Mouse (Mus musculus) testis, adult 2 months (tissue): ENCODE measurements around the gene Slc2a5. TPM values are rescaled to one million over a fixed set of nuclear protein-coding genes. Genes with fewer than 3 reads are reported as not detected.
A peak's percentile ranks its signal among the peaks of the same experiment; 100 is the strongest.

Experiments used
- H3K27ac ChIP-seq: fragments of 200-500 bp; 2 replicates; pipeline ENCODE4 v1.5.1; 2012; ENCODE audit warnings: low read depth, low read length; ENCODE audit not compliant: control insufficient read depth, insufficient read depth
- H3K27me3 ChIP-seq: fragments of 200-500 bp; 2 replicates; pipeline ENCODE4 v1.6.1; 2012; ENCODE audit warnings: mild to moderate bottlenecking, low read length, moderate library complexity; ENCODE audit not compliant: control insufficient read depth, insufficient read depth
- H3K36me3 ChIP-seq: fragments of 200-500 bp; 2 replicates; pipeline ENCODE4 v1.6.1; 2012; ENCODE audit warnings: mild to moderate bottlenecking, low read length; ENCODE audit not compliant: control insufficient read depth, insufficient read depth
- H3K4me1 ChIP-seq: fragments of 200-500 bp; 2 replicates; pipeline ENCODE4 v1.6.1; 2012; ENCODE audit warnings: low read length; ENCODE audit not compliant: control insufficient read depth, insufficient read depth
- H3K4me3 ChIP-seq: fragments of 200-500 bp; 2 replicates; pipeline ENCODE4 v1.5.1; 2012; ENCODE audit warnings: low read depth, mild to moderate bottlenecking, low read length, moderate library complexity, mixed read lengths; ENCODE audit not compliant: control insufficient read depth
- CTCF ChIP-seq: fragments of 200-500 bp; IDR thresholded peaks from 2 replicates; pipeline ENCODE4 v1.5.1; 2012; ENCODE audit warnings: low read depth, mild to moderate bottlenecking, inconsistent platforms, low read length, moderate library complexity; ENCODE audit not compliant: control insufficient read depth, insufficient read depth, insufficient replicate concordance
- POLR2A ChIP-seq: fragments of 200-500 bp; IDR thresholded peaks from 2 replicates; pipeline ENCODE4 v1.6.1; 2012; ENCODE audit warnings: low read depth, mild to moderate bottlenecking, inconsistent platforms, low read length, moderate library complexity; ENCODE audit not compliant: control insufficient read depth
- polyA plus RNA-seq: library from polyadenylated mRNA; depleted of rRNA; stranded (reverse); fragments of >200 nt; gene quantifications from 2 replicates; pipeline ENCODE4 v1.2.3, GENCODE M21; 2012

Slc2a5 gene
- polyA plus RNA-seq, 1 experiment: 736 TPM

DNA sequence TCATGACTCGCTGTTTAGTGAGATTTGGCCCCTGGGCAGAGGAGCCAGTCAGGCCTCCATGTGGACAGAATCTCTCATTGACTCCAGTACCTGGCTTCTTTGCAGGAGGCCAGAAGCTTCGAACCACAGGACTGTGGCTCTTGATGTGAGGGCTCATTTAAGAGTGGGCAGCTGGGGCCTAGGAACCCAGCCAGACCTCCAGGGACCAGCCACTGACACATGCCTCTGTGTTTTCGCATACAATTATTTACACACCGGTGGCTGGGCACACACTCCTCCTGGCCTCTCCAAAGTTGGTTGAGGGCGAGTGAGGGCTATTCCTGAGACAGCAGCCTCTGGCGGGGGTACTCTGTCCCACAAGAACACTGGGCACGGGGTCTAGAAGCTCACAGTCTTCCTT is 21.3 kb downstream of the Slc2a5 start:
- H3K36me3 ChIP-seq: peaks cover 2% of the 10 kb centered on the region
- H3K4me3 ChIP-seq: no peak overlapping the region
- TF ChIP-seq CTCF: no peak
- no peak for TF ChIP-seq POLR2A
- no peak overlapping the region for H3K27ac ChIP-seq
- peaks cover 3% of the 10 kb centered on the region for H3K4me1 ChIP-seq
- no peaks in the 10 kb centered on the region for H3K27me3 ChIP-seq

DNA sequence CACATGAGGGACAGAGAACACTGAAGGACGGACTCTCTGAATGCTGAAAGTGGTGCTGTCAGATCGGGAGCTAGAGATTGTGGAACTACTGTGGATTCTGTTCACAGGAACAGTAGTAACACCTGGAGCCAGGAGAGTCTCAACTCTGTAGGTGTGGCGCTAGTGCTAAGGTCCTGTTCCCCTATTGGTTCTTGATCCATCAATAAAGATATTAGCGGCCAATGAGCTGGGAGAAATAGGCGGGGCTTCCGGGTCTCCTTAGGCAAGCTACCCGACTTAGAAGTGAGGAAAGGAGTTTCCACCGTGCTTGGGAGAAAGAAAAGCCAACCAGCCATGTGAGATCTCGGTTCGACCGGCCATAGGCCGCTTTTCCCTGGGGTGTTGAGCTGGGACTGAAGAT is 25.2 kb downstream of the Slc2a5 start:
- no peak overlapping the region for H3K27ac ChIP-seq
- TF ChIP-seq CTCF (no peak), POLR2A (no peak)
- peak overlapping the region; percentile 39 for H3K4me3 ChIP-seq

DNA sequence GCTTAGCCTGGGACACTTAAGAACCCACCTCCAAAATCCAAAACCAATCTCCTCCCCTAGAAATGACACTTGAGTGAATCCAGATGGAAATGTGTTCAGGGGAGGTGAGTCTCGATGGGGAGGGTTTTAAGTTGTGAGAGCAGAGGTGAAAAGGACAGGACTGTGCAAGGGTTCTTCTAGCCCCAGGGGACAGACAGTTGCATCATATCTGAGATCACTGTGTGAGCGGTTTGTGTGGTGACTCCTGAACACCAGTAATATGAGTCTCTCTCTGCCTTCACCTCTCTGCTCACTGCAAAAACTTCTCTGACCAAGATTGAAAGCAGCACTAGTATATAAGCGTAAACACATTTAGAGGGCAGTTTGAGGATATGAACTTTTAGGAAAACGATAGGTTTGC is 27.2 kb downstream of the Slc2a5 start:
- no peak overlapping the region for H3K4me3 ChIP-seq
- H3K27ac ChIP-seq: no peak overlapping the region
- H3K36me3 ChIP-seq: peaks cover 2% of the 10 kb centered on the region; the same call in 1 of the 2 replicates
- 0 out of 2 replicates have a peak, but pooled peaks cover 4% of the 10 kb centered on the region for H3K4me1 ChIP-seq
- no peaks in the 10 kb centered on the region for H3K27me3 ChIP-seq
- TF ChIP-seq CTCF (no peak), POLR2A (no peak)

More for the DNA sequence above, 25.2 kb downstream of the Slc2a5 start:
- no peaks in the 10 kb centered on the region for H3K27me3 ChIP-seq
- H3K4me1 ChIP-seq: 0 out of 2 replicates have a peak, but pooled peaks cover 4% of the 10 kb centered on the region
- H3K36me3 ChIP-seq: peaks cover 2% of the 10 kb centered on the region; the same call in 1 of the 2 replicates

DNA sequence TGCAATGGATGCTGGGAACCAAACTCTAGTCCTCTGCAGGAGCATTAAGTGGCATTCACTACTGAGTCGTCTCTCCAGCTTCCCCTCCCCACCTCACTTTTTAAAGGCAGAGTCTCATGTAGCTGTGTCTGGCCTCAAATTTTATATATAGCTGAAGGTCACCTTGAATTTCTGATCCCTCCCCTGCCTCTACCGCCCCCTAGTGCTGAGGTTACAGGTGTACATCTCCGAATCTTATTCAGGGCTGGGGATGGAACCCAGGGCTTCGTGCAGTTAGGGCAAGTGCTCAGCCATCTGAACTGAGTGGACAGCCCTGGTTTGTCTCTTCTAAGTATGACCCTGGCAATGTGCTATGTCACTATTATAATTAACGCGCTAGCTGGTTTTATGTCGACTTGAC is 32.0 kb downstream of the Slc2a5 start:
- H3K4me1 ChIP-seq: 0 out of 2 replicates have a peak, but pooled peaks cover 4% of the 10 kb centered on the region
- H3K27ac ChIP-seq: no peak overlapping the region
- H3K36me3 ChIP-seq: no peaks in the 10 kb centered on the region
- H3K27me3 ChIP-seq: no peaks in the 10 kb centered on the region
- TF ChIP-seq CTCF (peak; percentile 22; the same call in 1 of the 2 replicates), POLR2A (no peak)
- no peak overlapping the region for H3K4me3 ChIP-seq

DNA sequence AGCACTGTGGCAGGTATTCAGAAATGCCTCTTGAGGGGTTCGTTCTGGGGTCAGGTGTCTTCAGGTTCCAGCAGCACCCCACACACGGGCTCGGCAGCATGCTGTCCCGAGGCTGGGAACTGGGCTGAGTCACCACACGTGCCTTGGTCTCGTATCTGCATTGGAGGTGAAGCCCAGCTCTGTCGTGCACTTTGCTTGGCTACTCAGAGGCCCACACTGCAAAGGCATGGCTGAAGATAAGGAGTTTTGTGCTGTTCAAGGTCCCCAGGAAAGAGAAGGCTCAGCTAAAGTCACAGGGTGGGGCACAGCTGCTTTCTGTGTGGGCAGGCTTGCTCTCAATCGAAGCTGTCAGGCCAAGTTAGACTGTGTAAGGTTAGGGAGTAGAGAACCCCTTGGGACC is 33.4 kb downstream of the Slc2a5 start:
- no peak for TF ChIP-seq CTCF
- no peak for TF ChIP-seq POLR2A
- Histone ChIP-seq H3K27me3 (no peaks in the 10 kb centered on the region), H3K36me3 (no peaks in the 10 kb centered on the region), H3K27ac (no peak overlapping the region), H3K4me3 (no peak overlapping the region), H3K4me1 (peaks cover 2% of the 10 kb centered on the region; the same call in 1 of the 2 replicates)

DNA sequence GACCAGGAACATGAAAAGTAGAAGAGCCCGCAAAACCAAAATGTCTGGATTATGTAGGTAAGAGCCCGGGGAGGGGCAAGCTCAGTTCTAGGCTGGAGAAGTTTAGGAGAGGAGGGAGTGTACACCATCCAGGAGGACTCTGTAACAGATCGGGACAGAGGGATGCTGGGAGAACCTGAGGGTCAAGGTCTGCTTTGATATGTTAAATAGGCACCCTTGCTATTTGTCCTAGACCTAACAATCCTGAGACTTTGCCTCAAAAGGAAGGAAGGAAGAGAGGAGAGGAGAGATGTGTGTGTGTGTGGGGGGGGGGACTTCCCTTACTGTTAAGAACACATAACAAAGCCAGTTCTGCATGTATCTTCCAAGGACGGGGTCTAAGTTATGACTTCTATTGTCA is 36.2 kb downstream of the Slc2a5 start:
- TF ChIP-seq CTCF (no peak), POLR2A (no peak)
- H3K27me3 ChIP-seq: no peaks in the 10 kb centered on the region
- H3K36me3 ChIP-seq: no peaks in the 10 kb centered on the region
- peaks cover 7% of the 10 kb centered on the region; the same call in 1 of the 2 replicates for H3K4me1 ChIP-seq
- no peak overlapping the region for H3K27ac ChIP-seq
- H3K4me3 ChIP-seq: no peak overlapping the region

DNA sequence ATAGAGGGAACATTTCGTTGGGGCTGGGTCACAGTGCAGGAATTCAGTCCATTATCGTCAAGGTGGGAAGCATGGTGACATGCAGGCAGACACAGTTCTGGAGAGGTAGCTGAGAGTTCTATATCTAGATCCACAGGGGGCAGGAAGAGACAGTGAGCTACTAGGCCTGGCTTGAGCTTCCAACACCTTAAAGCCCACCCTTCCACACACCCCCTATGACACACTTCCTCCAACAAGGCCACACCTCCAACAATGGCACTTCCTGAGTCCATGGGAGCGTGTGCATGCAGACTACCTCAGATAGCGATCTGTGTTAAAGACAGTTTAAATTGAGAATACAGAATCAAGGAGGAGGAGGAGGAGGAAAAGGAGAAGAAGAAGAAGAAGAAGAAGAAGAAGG is 36.6 kb downstream of the Slc2a5 start:
- TF ChIP-seq CTCF (no peak), POLR2A (no peak)

More for the DNA sequence above, 36.6 kb downstream of the Slc2a5 start:
- H3K27ac ChIP-seq: no peak overlapping the region
- H3K27me3 ChIP-seq: no peaks in the 10 kb centered on the region
- no peaks in the 10 kb centered on the region for H3K36me3 ChIP-seq
- H3K4me3 ChIP-seq: no peak overlapping the region
- peaks cover 7% of the 10 kb centered on the region; the same call in 1 of the 2 replicates for H3K4me1 ChIP-seq
